ENCODE assay signal across 9 mouse cellular contexts in the genomic region with DNA sequence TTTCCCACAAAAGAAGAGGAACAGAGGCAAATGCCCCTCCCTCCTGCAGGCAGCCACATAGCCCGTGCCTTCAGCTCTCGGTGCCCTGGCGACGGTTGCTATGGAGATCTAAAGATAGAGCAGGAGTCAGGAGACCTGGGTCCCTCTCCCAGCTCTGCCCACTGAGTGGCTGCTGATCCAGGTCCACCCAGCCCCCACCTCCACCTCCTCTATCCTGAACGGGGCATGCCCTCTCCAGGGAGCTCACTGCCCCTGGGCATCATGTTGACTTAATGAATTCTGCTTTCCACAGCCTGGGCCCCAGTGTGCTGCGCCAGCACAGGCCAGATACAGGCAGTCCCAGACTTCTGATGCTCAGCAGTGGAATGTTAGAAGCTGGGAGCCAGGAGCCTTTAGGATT. TPM values are rescaled to one million over a fixed set of nuclear protein-coding genes. Genes with fewer than 3 reads are reported as not detected.
DNase-seq lines count a peak whose midpoint lies in the region; ATAC-seq and TF ChIP-seq lines count a peak whose summit lies in the region.
"Had no signal": no experiment of that assay in that cellular context is flagged by ENCODE, and none has a peak within 500 bp of the region (broad histone marks: within the 10 kb centered on the region; RNA-seq: fewer than 3 reads in every experiment).

No protein-coding gene starts in this region.

- DNase-seq in adrenal gland, adult 8-10 months, result peak; percentile 60
- DNase-seq in embryo, embryonic 11 days, result peak; percentile 86
- DNase-seq in hindbrain, embryonic 10.5 days (ENCODE audit: low spot score), result peak; percentile 89
- DNase-seq in layer of hippocampus, adult 2 months (ENCODE audit: low spot score in 2 of 2), result peak; percentile 74 to 83
- DNase-seq in midbrain, embryonic 10.5 days (ENCODE audit: low spot score), result peak; percentile 91
- no peak for DNase-seq in urinary bladder, postnatal 4 days (ENCODE audit: low spot score in 2 of 2)
- DNase-seq: liver, embryonic 13.5 days had no signal

- ATAC-seq in stomach, embryonic 16.5 days (ENCODE audit: insufficient read depth, low FRiP score), result 0 out of 2 replicates have a peak, but pooled peaks have one; percentile 35
- ATAC-seq in activated CD4-positive, CD25-positive, alpha-beta regulatory T cell, adult 4 months, result no peak

- peak overlapping the region; percentile 18 for H3K4me3 ChIP-seq in hindbrain, embryonic 10.5 days
- no peak overlapping the region for H3K4me3 ChIP-seq in layer of hippocampus, adult 2 months
- H3K4me3 ChIP-seq in midbrain, embryonic 10.5 days, result peak overlapping the region; percentile 33
- H3K4me3 ChIP-seq in stomach, embryonic 16.5 days (replicated peaks; ENCODE audit: low read length), result no peak overlapping the region
- H3K4me3 ChIP-seq: liver, embryonic 13.5 days had no signal

- no peak overlapping the region for H3K4me2 ChIP-seq in stomach, embryonic 16.5 days (ENCODE audit: low read depth, low read length)
- H3K4me2 ChIP-seq: liver, embryonic 13.5 days had no signal

- 0 out of 2 replicates have a peak, but pooled peaks cover 5% of the 10 kb centered on the region for H3K36me3 ChIP-seq in hindbrain, embryonic 10.5 days
- H3K36me3 ChIP-seq in midbrain, embryonic 10.5 days, result no peaks in the 10 kb centered on the region
- H3K36me3 ChIP-seq in stomach, embryonic 16.5 days (ENCODE audit: control insufficient read depth, insufficient read depth, low read length), result no peaks in the 10 kb centered on the region
- H3K36me3 ChIP-seq: liver, embryonic 13.5 days had no signal

- no peak overlapping the region for H3K9ac ChIP-seq in stomach, embryonic 16.5 days (ENCODE audit: low read length)
- H3K9ac ChIP-seq: liver, embryonic 13.5 days had no signal

- TF ChIP-seq CTCF in layer of hippocampus, adult 2 months (conservative IDR thresholded peaks at IDR 0.05), result no peak

- no peaks in the 10 kb centered on the region for H3K27me3 ChIP-seq in hindbrain, embryonic 10.5 days (ENCODE audit: insufficient read depth, poor library complexity, severe bottlenecking)
- H3K27me3 ChIP-seq in midbrain, embryonic 10.5 days (ENCODE audit: low read depth, poor library complexity, severe bottlenecking), result no peaks in the 10 kb centered on the region
- no peaks in the 10 kb centered on the region for H3K27me3 ChIP-seq in stomach, embryonic 16.5 days (ENCODE audit: control insufficient read depth, insufficient read depth, low read length)

- peak overlapping the region; percentile 95 for H3K27ac ChIP-seq in hindbrain, embryonic 10.5 days
- peak overlapping the region; percentile 88 for H3K27ac ChIP-seq in layer of hippocampus, adult 2 months
- peak overlapping the region; percentile 88 for H3K27ac ChIP-seq in midbrain, embryonic 10.5 days (replicated peaks)
- no peak overlapping the region for H3K27ac ChIP-seq in stomach, embryonic 16.5 days (ENCODE audit: low read length)
- H3K27ac ChIP-seq: liver, embryonic 13.5 days had no signal

- no peaks in the 10 kb centered on the region for H3K9me3 ChIP-seq in hindbrain, embryonic 10.5 days
- H3K9me3 ChIP-seq in midbrain, embryonic 10.5 days (replicated peaks), result no peaks in the 10 kb centered on the region
- no peaks in the 10 kb centered on the region for H3K9me3 ChIP-seq in stomach, embryonic 16.5 days (replicated peaks; ENCODE audit: control insufficient read depth, low read length)
- H3K9me3 ChIP-seq: liver, embryonic 13.5 days had no signal

- H3K4me1 ChIP-seq in hindbrain, embryonic 10.5 days (replicated peaks), result peaks cover 56% of the 10 kb centered on the region
- peaks cover 47% of the 10 kb centered on the region for H3K4me1 ChIP-seq in midbrain, embryonic 10.5 days
- peaks cover 6% of the 10 kb centered on the region; the same call in 1 of the 2 replicates for H3K4me1 ChIP-seq in stomach, embryonic 16.5 days (ENCODE audit: control insufficient read depth, insufficient read depth, low read length)

- WGBS in hindbrain, embryonic 10.5 days, result 7% methylated on average over 6 of the region's 6 CpGs
- WGBS in midbrain, embryonic 10.5 days, result 7% methylated on average over 6 of the region's 6 CpGs
- WGBS in stomach, embryonic 16.5 days, result 21% methylated on average over 6 of the region's 6 CpGs

RNA-seq across cellular contexts. Expression of a gene that starts 11.8 kb away (rescaled TPM):
- total RNA-seq in adrenal gland, adult 8-10 months (2022), result under 1 TPM; 0.09 to 0.14 (median 0.12) TPM
- 0.30 TPM in 2 replicates for polyA plus RNA-seq in hindbrain, embryonic 10.5 days (2016; fragmentation: Nextera tagmentation; extraction: Ambion mirVana)
- not detected for total RNA-seq in layer of hippocampus, adult 2 months (2021)
- polyA plus RNA-seq in midbrain, embryonic 10.5 days (2016; fragmentation: Nextera tagmentation; extraction: Ambion mirVana), result 0.11 and 0.22 TPM in 2 replicates
- not detected in 2 replicates for polyA plus RNA-seq in stomach, embryonic 16.5 days (2015; fragmentation: Nextera tagmentation; extraction: Ambion mirVana)
- polyA plus RNA-seq in activated CD4-positive, CD25-positive, alpha-beta regulatory T cell, adult 4 months (2017; shearing (Covaris generic)), result not detected
- polyA plus RNA-seq: liver, embryonic 13.5 days had no signal

RNA-seq across cellular contexts. Expression of a gene that starts 18.1 kb away (rescaled TPM):
- 10 to 100 TPM; 28.6 to 43.4 (median 29.7) TPM for total RNA-seq in adrenal gland, adult 8-10 months (2022)
- polyA plus RNA-seq in hindbrain, embryonic 10.5 days (2016; fragmentation: Nextera tagmentation; extraction: Ambion mirVana), result 7.6 and 8.9 TPM in 2 replicates
- 1 to 10 TPM; 3.9 to 9.6 TPM for total RNA-seq in layer of hippocampus, adult 2 months (2021)
- 7.6 and 9.9 TPM in 2 replicates for polyA plus RNA-seq in midbrain, embryonic 10.5 days (2016; fragmentation: Nextera tagmentation; extraction: Ambion mirVana)
- polyA plus RNA-seq in stomach, embryonic 16.5 days (2015; fragmentation: Nextera tagmentation; extraction: Ambion mirVana), result 7.5 and 9.3 TPM in 2 replicates
- 1 to 10 TPM; 6.1 to 8.5 TPM for polyA plus RNA-seq in activated CD4-positive, CD25-positive, alpha-beta regulatory T cell, adult 4 months (2017; shearing (Covaris generic))

RNA-seq across cellular contexts. Expression of a gene that starts 18.2 kb away (rescaled TPM):
- total RNA-seq in adrenal gland, adult 8-10 months (2022), result 100 to 1,000 TPM; 102 to 114 (median 112) TPM
- polyA plus RNA-seq in hindbrain, embryonic 10.5 days (2016; fragmentation: Nextera tagmentation; extraction: Ambion mirVana), result 116 and 121 TPM in 2 replicates
- total RNA-seq in layer of hippocampus, adult 2 months (2021), result 10 to 100 TPM; 59.4 to 59.9 TPM
- 122 and 123 TPM in 2 replicates for polyA plus RNA-seq in midbrain, embryonic 10.5 days (2016; fragmentation: Nextera tagmentation; extraction: Ambion mirVana)
- 88.2 and 91.8 TPM in 2 replicates for polyA plus RNA-seq in stomach, embryonic 16.5 days (2015; fragmentation: Nextera tagmentation; extraction: Ambion mirVana)
- 10 to 100 TPM; 36.0 to 43.2 TPM for polyA plus RNA-seq in activated CD4-positive, CD25-positive, alpha-beta regulatory T cell, adult 4 months (2017; shearing (Covaris generic))

Comparison
In these comparisons a context has a peak if more than half of its experiments do, and no peak if none do; other contexts are left out.
1. DNase-seq: peak in adrenal gland, adult 8-10 months (single experiment), embryo, embryonic 11 days (single experiment), hindbrain, embryonic 10.5 days (single experiment), layer of hippocampus, adult 2 months (2 of 2) and midbrain, embryonic 10.5 days (single experiment); none in urinary bladder, postnatal 4 days (0 of 2).
2. H3K4me3 ChIP-seq: peak in hindbrain, embryonic 10.5 days (single experiment) and midbrain, embryonic 10.5 days (single experiment); none in layer of hippocampus, adult 2 months (single experiment) and stomach, embryonic 16.5 days (single experiment).